In the genomic region with DNA sequence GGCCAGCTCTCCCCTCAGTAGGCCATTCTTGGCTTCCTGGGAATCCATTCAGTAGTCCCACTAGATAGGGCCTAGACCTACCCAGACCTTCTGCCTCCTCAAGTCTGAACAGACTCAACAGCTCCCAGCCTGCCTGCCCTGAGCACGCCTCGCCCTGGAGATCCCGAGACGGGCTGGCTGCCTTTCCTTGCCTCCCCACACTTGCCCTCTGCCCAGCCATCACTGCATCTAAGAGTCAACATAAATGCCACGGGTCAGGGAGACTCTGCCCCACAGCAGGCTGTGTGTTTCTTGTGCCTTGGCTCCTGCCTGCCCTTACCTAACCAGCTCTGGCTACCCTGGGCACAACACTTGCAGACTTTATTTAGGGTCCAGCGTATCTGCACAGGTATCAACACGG, we compare ENCODE assay signal across 10 mouse cellular contexts.
DNase-seq lines count a peak whose midpoint lies in the region; ATAC-seq and TF ChIP-seq lines count a peak whose summit lies in the region.
"Had no signal": no experiment of that assay in that cellular context is flagged by ENCODE, and none has a peak within 500 bp of the region (broad histone marks: within the 10 kb centered on the region; RNA-seq: fewer than 3 reads in every experiment).

No protein-coding gene starts in this region.

- no peak for ATAC-seq in lung, postnatal 0 days
- ATAC-seq in kidney, embryonic 14.5 days (ENCODE audit: low FRiP score, low TSS enrichment): 0 out of 2 replicates have a peak, but pooled peaks have one; percentile 1

- no peaks in the 10 kb centered on the region for H3K36me3 ChIP-seq in heart, adult 2 months (ENCODE audit: control insufficient read depth, insufficient read depth, low read length)
- no peaks in the 10 kb centered on the region for H3K36me3 ChIP-seq in lung, postnatal 0 days (ENCODE audit: insufficient read depth, low read length)
- H3K36me3 ChIP-seq in kidney, embryonic 14.5 days (ENCODE audit: control insufficient read depth, insufficient read depth, low read length): no peaks in the 10 kb centered on the region
- H3K36me3 ChIP-seq in small intestine, adult 2 months (ENCODE audit: control insufficient read depth, insufficient read depth, low read length): no peaks in the 10 kb centered on the region

- no peak overlapping the region for H3K4me2 ChIP-seq in lung, postnatal 0 days (replicated peaks; ENCODE audit: low read depth, low read length)
- no peak overlapping the region for H3K4me2 ChIP-seq in kidney, embryonic 14.5 days (replicated peaks; ENCODE audit: low read depth, low read length)

- no peak for DNase-seq in heart, adult 2 months
- no peak for DNase-seq in heart, postnatal 14 days
- no peak for DNase-seq in lung, postnatal 0 days (ENCODE audit: low spot score)
- no peak for DNase-seq in lung, postnatal 4 days
- no peak for DNase-seq in embryo, embryonic 10 days (ENCODE audit: low spot score)
- no peak for DNase-seq in gastrocnemius, postnatal 36 days
- DNase-seq: midbrain, embryonic 14.5 days; right cerebral cortex, adult 18-20 months had no signal

- peak overlapping the region; percentile 67 for H3K27ac ChIP-seq in heart, adult 2 months
- peak overlapping the region; percentile 88 for H3K27ac ChIP-seq in lung, postnatal 0 days (ENCODE audit: low read length)
- peak overlapping the region; percentile 85 for H3K27ac ChIP-seq in kidney, embryonic 14.5 days (ENCODE audit: low read depth, low read length)
- H3K27ac ChIP-seq in small intestine, adult 2 months (ENCODE audit: insufficient read depth, low read depth, low read length): peak overlapping the region; percentile 38

- no peak for TF ChIP-seq CTCF in heart, adult 2 months (IDR thresholded peaks at IDR 0.05)
- no peak for TF ChIP-seq CTCF in lung, postnatal 0 days (IDR thresholded peaks at IDR 0.05)
- no peak for TF ChIP-seq CTCF in small intestine, adult 2 months (IDR thresholded peaks at IDR 0.05; ENCODE audit: extremely low read depth, insufficient read length, insufficient replicate concordance, low read depth, low read length)

- WGBS in heart, adult 2 months: 86% methylated on average over 7 of the region's 7 CpGs
- WGBS in lung, postnatal 0 days: 80% methylated on average over 7 of the region's 7 CpGs
- 79% methylated on average over 7 of the region's 7 CpGs for WGBS in kidney, embryonic 14.5 days
- WGBS in small intestine, adult 2 months: 62% methylated on average over 7 of the region's 7 CpGs

- H3K9ac ChIP-seq in heart, adult 2 months (ENCODE audit: low read depth, low read length): no peak overlapping the region
- no peak overlapping the region for H3K9ac ChIP-seq in lung, postnatal 0 days (replicated peaks; ENCODE audit: low read depth)
- no peak overlapping the region for H3K9ac ChIP-seq in kidney, embryonic 14.5 days (ENCODE audit: low read depth, low read length)

- H3K27me3 ChIP-seq in heart, adult 2 months (ENCODE audit: control insufficient read depth, insufficient read depth, low read length): no peaks in the 10 kb centered on the region
- no peaks in the 10 kb centered on the region for H3K27me3 ChIP-seq in lung, postnatal 0 days (replicated peaks; ENCODE audit: insufficient read depth, low read length)
- no peaks in the 10 kb centered on the region for H3K27me3 ChIP-seq in kidney, embryonic 14.5 days (ENCODE audit: control insufficient read depth, insufficient read depth, low read length)
- H3K27me3 ChIP-seq in small intestine, adult 2 months (ENCODE audit: control insufficient read depth, insufficient read depth, low read length): no peaks in the 10 kb centered on the region

- no peak for TF ChIP-seq POLR2A in heart, adult 2 months (IDR thresholded peaks at IDR 0.05; ENCODE audit: insufficient read depth, low read depth, low read length)
- no peak for TF ChIP-seq POLR2A in small intestine, adult 2 months (IDR thresholded peaks at IDR 0.05; ENCODE audit: low read depth, low read length)

- intact Hi-C loops in heart, adult 2 months (cut with DNase I): no loop called here
- intact Hi-C loops in heart, postnatal 14 days (cut with DNase I): no loop called here
- intact Hi-C loops in gastrocnemius, postnatal 36 days (cut with DNase I): no loop called here

- no peak for TF ChIP-seq EP300 in heart, adult 2 months (IDR thresholded peaks at IDR 0.05; ENCODE audit: insufficient read depth, low read depth, low read length)
- no peak for TF ChIP-seq EP300 in lung, postnatal 0 days (IDR thresholded peaks at IDR 0.05)

- H3K79me2 ChIP-seq in heart, adult 2 months (replicated peaks; ENCODE audit: control insufficient read depth, insufficient read depth, low read length): no peaks in the 10 kb centered on the region

- peaks cover 11% of the 10 kb centered on the region for H3K4me1 ChIP-seq in heart, adult 2 months (ENCODE audit: control insufficient read depth, insufficient read depth, low read length)
- peaks cover 10% of the 10 kb centered on the region; the same call in 1 of the 2 replicates for H3K4me1 ChIP-seq in lung, postnatal 0 days (ENCODE audit: insufficient read depth, low read depth, low read length)
- H3K4me1 ChIP-seq in kidney, embryonic 14.5 days (ENCODE audit: control insufficient read depth, insufficient read depth, low read length): peaks cover 17% of the 10 kb centered on the region
- H3K4me1 ChIP-seq in small intestine, adult 2 months (ENCODE audit: control insufficient read depth, insufficient read depth, insufficient read length, low read length): peaks cover 26% of the 10 kb centered on the region

- H3K9me3 ChIP-seq in lung, postnatal 0 days (ENCODE audit: low read length): no peaks in the 10 kb centered on the region
- no peaks in the 10 kb centered on the region for H3K9me3 ChIP-seq in kidney, embryonic 14.5 days (ENCODE audit: control insufficient read depth, low read length)

- H3K4me3 ChIP-seq in heart, adult 2 months: no peak overlapping the region
- no peak overlapping the region for H3K4me3 ChIP-seq in lung, postnatal 0 days (ENCODE audit: low read depth, low read length)
- no peak overlapping the region for H3K4me3 ChIP-seq in kidney, embryonic 14.5 days (ENCODE audit: low read length)
- H3K4me3 ChIP-seq in small intestine, adult 2 months (ENCODE audit: low read depth, low read length): no peak overlapping the region

Comparison
In these comparisons a context has a peak if more than half of its experiments do, and no peak if none do; other contexts are left out.
1. H3K27ac ChIP-seq: peak in every context shown above with its lines; median percentile 88 in lung, postnatal 0 days; 85 in kidney, embryonic 14.5 days; 67 in heart, adult 2 months; 38 in small intestine, adult 2 months.